Mouse (Mus musculus): ENCODE results near the gene Abcc10. TPM values are rescaled to one million over a fixed set of nuclear protein-coding genes. Genes with fewer than 3 reads are reported as not detected.
A peak's percentile ranks its signal among the peaks of the same experiment; 100 is the strongest.

Gene Abcc10
- total and polyA plus RNA-seq, 2 experiments from 2014 or later = 8.4 to 12.2 TPM

DNA sequence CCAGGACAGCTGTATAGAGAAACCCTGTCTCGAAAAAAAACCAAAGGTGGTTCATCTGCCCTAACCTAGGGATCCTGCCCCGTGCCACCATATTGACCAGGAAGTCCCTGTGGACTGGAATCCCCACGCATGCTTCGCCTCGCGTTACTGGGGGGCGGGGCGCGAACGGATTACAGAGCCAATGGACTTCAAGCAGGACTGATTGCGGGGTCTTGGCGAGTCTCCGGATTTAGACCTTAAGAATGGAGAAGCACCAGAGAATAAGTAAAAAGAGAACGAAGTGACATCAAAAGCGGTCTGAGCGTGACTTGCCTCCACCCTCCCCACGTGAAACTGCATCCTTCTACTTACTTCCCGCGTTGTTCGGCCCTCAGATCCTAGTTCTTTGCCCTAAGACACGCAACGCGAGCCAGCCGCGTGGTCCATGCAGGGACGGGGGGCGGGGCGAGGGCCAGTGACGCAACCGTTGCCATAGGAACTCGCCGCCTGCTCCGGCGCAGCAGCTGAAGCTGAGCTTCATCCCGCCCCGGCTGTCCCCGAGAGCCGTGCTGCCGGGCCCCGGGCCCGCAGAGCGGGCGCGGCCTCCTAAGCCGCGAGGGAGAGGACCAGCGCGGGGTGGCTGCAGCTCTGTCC lies 74.6 kb downstream of the Abcc10 start, which contains the start of gene Lrrc73:
TSS of gene Lrrc73 (plus strand) at position 80 of the 633 bp plus-strand sequence.
- Histone ChIP-seq H3K4me1 (ENCODE audit: insufficient read depth, low read length) (peaks cover 11% of the 10 kb centered on the region; the same call in 1 of the 2 replicates), H3K27ac (ENCODE audit: low read depth, low read length) (peak within 1 kb of the TSS; percentile 78), H3K27me3 (ENCODE audit: insufficient read depth, low read length) (no peaks in the 10 kb centered on the region), H3K36me3 (ENCODE audit: insufficient read depth, low read length) (peaks cover 45% of the 10 kb centered on the region), H3K4me3 (ENCODE audit: low read depth, low read length) (peak within 1 kb of the TSS; percentile 87), H3K9me3 (ENCODE audit: low read length) (no peaks in the 10 kb centered on the region), H3K4me2 (ENCODE audit: low read depth, low read length, poor library complexity, severe bottlenecking) (peak within 1 kb of the TSS; percentile 84), H3K9ac (replicated peaks; ENCODE audit: low read length, poor library complexity, severe bottlenecking) (peak within 1 kb of the TSS; percentile 86)
- DNase-seq (ENCODE audit: low spot score) (peak; percentile 93), ATAC-seq (ENCODE audit: low FRiP score) (peak; percentile 85)
- 2% methylated on average over 42 of the region's 48 CpGs for WGBS
- TF ChIP-seq CTCF (IDR thresholded peaks at IDR 0.05) = no peak

Other genes starting within 250 kb of the Abcc10 start
- gene Mrps18a, start 217.4 kb downstream of the Abcc10 start, total RNA-seq (2014; rRNA removed) = 63.7 and 84.4 TPM in 2 replicates
- gene Mrps18a, start 217.4 kb downstream of the Abcc10 start, polyA plus RNA-seq (2015; fragmentation: Nextera tagmentation; extraction: Ambion mirVana) = 173 and 175 TPM in 2 replicates
- gene Rsph9, start 184.1 kb downstream of the Abcc10 start, total RNA-seq (2014; rRNA removed) = 55.6 and 68.4 TPM in 2 replicates
- gene Rsph9, start 184.1 kb downstream of the Abcc10 start, polyA plus RNA-seq (2015; fragmentation: Nextera tagmentation; extraction: Ambion mirVana) = 103 and 104 TPM in 2 replicates
- 8.9 and 13.3 TPM in 2 replicates for gene Mad2l1bp, start 174.8 kb downstream of the Abcc10 start, total RNA-seq (2014; rRNA removed)
- gene Mad2l1bp, start 174.8 kb downstream of the Abcc10 start, polyA plus RNA-seq (2015; fragmentation: Nextera tagmentation; extraction: Ambion mirVana) = 16.7 and 18.2 TPM in 2 replicates
- gene Gtpbp2, start 167.3 kb downstream of the Abcc10 start, total RNA-seq (2014; rRNA removed) = 72.3 and 82.2 TPM in 2 replicates
- 25.9 TPM in 2 replicates for gene Gtpbp2, start 167.3 kb downstream of the Abcc10 start, polyA plus RNA-seq (2015; fragmentation: Nextera tagmentation; extraction: Ambion mirVana)
- 7.9 and 9.6 TPM in 2 replicates for gene Polh, start 125.7 kb downstream of the Abcc10 start, total RNA-seq (2014; rRNA removed)
- gene Polh, start 125.7 kb downstream of the Abcc10 start, polyA plus RNA-seq (2015; fragmentation: Nextera tagmentation; extraction: Ambion mirVana) = 4.2 and 4.5 TPM in 2 replicates
- gene Xpo5, start 125.6 kb downstream of the Abcc10 start, total RNA-seq (2014; rRNA removed) = 50.5 and 56.7 TPM in 2 replicates
- 23.6 and 24.0 TPM in 2 replicates for gene Xpo5, start 125.6 kb downstream of the Abcc10 start, polyA plus RNA-seq (2015; fragmentation: Nextera tagmentation; extraction: Ambion mirVana)
- 54.1 and 54.7 TPM in 2 replicates for gene Polr1c, start 80.3 kb downstream of the Abcc10 start, total RNA-seq (2014; rRNA removed)
- 55.5 and 59.2 TPM in 2 replicates for gene Polr1c, start 80.3 kb downstream of the Abcc10 start, polyA plus RNA-seq (2015; fragmentation: Nextera tagmentation; extraction: Ambion mirVana)
- gene Yipf3, start 80.3 kb downstream of the Abcc10 start, total RNA-seq (2014; rRNA removed) = 18.9 and 24.8 TPM in 2 replicates
- 70.6 and 77.4 TPM in 2 replicates for gene Yipf3, start 80.3 kb downstream of the Abcc10 start, polyA plus RNA-seq (2015; fragmentation: Nextera tagmentation; extraction: Ambion mirVana)
- gene Lrrc73, start 74.8 kb downstream of the Abcc10 start, total RNA-seq (2014; rRNA removed) = 43.1 and 61.3 TPM in 2 replicates
- 32.8 and 33.0 TPM in 2 replicates for gene Lrrc73, start 74.8 kb downstream of the Abcc10 start, polyA plus RNA-seq (2015; fragmentation: Nextera tagmentation; extraction: Ambion mirVana)
- 22.0 and 31.7 TPM in 2 replicates for gene Tjap1, start 45.3 kb downstream of the Abcc10 start, total RNA-seq (2014; rRNA removed)
- 18.6 and 19.5 TPM in 2 replicates for gene Tjap1, start 45.3 kb downstream of the Abcc10 start, polyA plus RNA-seq (2015; fragmentation: Nextera tagmentation; extraction: Ambion mirVana)
- gene Dlk2, start 30.9 kb downstream of the Abcc10 start, total RNA-seq (2014; rRNA removed) = 60.1 and 66.8 TPM in 2 replicates
- gene Dlk2, start 30.9 kb downstream of the Abcc10 start, polyA plus RNA-seq (2015; fragmentation: Nextera tagmentation; extraction: Ambion mirVana) = 22.9 and 28.0 TPM in 2 replicates
- 33.7 and 35.2 TPM in 2 replicates for gene Zfp318, start 55.4 kb upstream of the Abcc10 start, total RNA-seq (2014; rRNA removed)
- gene Zfp318, start 55.4 kb upstream of the Abcc10 start, polyA plus RNA-seq (2015; fragmentation: Nextera tagmentation; extraction: Ambion mirVana) = 21.8 and 25.0 TPM in 2 replicates
- gene Crip3, start 100.6 kb upstream of the Abcc10 start, total RNA-seq (2014; rRNA removed) = 2.0 and 3.0 TPM in 2 replicates
- gene Crip3, start 100.6 kb upstream of the Abcc10 start, polyA plus RNA-seq (2015; fragmentation: Nextera tagmentation; extraction: Ambion mirVana) = 1.5 and 2.1 TPM in 2 replicates
- gene Slc22a7, start 110.1 kb upstream of the Abcc10 start, total RNA-seq (2014; rRNA removed) = 0.93 TPM in 1 of 2 replicates, not detected in the other
- gene Slc22a7, start 110.1 kb upstream of the Abcc10 start, polyA plus RNA-seq (2015; fragmentation: Nextera tagmentation; extraction: Ambion mirVana) = 0.20 TPM in 1 of 2 replicates, not detected in the other
- 46.8 and 50.1 TPM in 2 replicates for gene Ttbk1, start 159.3 kb upstream of the Abcc10 start, total RNA-seq (2014; rRNA removed)
- 5.4 and 6.1 TPM in 2 replicates for gene Ttbk1, start 159.3 kb upstream of the Abcc10 start, polyA plus RNA-seq (2015; fragmentation: Nextera tagmentation; extraction: Ambion mirVana)
- 4.0 and 4.1 TPM in 2 replicates for gene Dnph1, start 168.4 kb upstream of the Abcc10 start, total RNA-seq (2014; rRNA removed)
- gene Dnph1, start 168.4 kb upstream of the Abcc10 start, polyA plus RNA-seq (2015; fragmentation: Nextera tagmentation; extraction: Ambion mirVana) = 10.2 and 10.4 TPM in 2 replicates
- 53.8 and 70.9 TPM in 2 replicates for gene Cul9, start 218.0 kb upstream of the Abcc10 start, total RNA-seq (2014; rRNA removed)
- 13.6 and 16.7 TPM in 2 replicates for gene Cul9, start 218.0 kb upstream of the Abcc10 start, polyA plus RNA-seq (2015; fragmentation: Nextera tagmentation; extraction: Ambion mirVana)
- gene Srf, start 227.8 kb upstream of the Abcc10 start, total RNA-seq (2014; rRNA removed) = 45.8 and 69.0 TPM in 2 replicates
- 2.6 and 3.3 TPM in 2 replicates for gene Srf, start 227.8 kb upstream of the Abcc10 start, polyA plus RNA-seq (2015; fragmentation: Nextera tagmentation; extraction: Ambion mirVana)

All from midbrain, postnatal 0 days (tissue).